13 mouse cellular contexts compared by ENCODE assay signal in the genomic region with DNA sequence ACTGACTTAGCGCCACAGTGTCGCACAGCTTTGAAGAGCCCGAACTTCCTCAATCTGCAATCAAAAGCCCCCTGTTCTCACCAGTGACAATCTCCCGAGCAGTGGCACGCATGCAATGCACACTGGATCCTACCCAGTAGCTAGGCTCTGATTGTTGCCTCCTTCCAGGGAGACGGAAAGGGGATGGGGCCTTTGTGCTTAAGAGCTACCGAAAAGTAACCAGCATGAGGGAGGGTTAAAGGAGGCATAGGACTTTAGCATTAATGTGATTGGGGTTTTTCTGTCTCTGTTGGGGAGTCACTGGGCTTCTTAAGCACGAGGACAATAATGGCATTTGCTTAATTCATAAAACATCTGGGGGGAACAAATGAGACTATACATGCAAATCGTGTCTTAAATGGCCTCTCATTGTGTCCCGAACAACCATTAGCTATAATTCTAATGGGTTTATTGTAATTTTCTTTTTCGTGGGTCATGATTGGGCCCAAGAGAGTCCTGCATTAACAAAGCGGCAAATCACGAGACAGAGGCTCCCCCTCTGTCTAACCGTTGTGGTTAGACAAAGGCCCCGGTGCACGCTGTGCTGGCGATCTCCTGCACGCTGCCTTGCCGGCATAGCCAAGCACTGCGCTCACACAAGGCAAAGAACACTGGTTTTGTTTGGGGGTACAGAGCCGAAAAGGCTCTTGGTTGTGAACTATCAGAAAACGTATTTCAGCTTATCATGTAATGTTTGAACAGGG.
DNase-seq lines count a peak whose midpoint lies in the region; ATAC-seq and TF ChIP-seq lines count a peak whose summit lies in the region.
"Had no signal": no experiment of that assay in that cellular context is flagged by ENCODE, and none has a peak within 500 bp of the region (broad histone marks: within the 10 kb centered on the region; RNA-seq: fewer than 3 reads in every experiment).

No protein-coding gene starts in this region.

- H3K9me3 ChIP-seq in ES-Bruce4 (replicated peaks; ENCODE audit: control insufficient read depth, insufficient read depth, low read length, poor library complexity, severe bottlenecking), result no peaks in the 10 kb centered on the region
- H3K9me3 ChIP-seq in embryonic facial prominence, embryonic 14.5 days (ENCODE audit: control insufficient read depth, low read length), result no peaks in the 10 kb centered on the region
- no peaks in the 10 kb centered on the region for H3K9me3 ChIP-seq in hindbrain, embryonic 13.5 days
- H3K9me3 ChIP-seq in midbrain, embryonic 16.5 days (replicated peaks; ENCODE audit: control insufficient read depth, low read length, poor library complexity, severe bottlenecking), result no peaks in the 10 kb centered on the region
- H3K9me3 ChIP-seq: embryonic facial prominence, embryonic 12.5 days; kidney, embryonic 15.5 days; limb, embryonic 15.5 days had no signal

- no peak for DNase-seq in embryonic facial prominence, embryonic 14.5 days (ENCODE audit: low spot score)
- DNase-seq in T-cell, adult 2 months (ENCODE audit: low spot score), result no peak
- DNase-seq in kidney, postnatal 14 days, result no peak
- DNase-seq in layer of hippocampus, adult 8-10 months (ENCODE audit: low spot score in 2 of 2), result no peak
- DNase-seq in cerebellum, adult 11-12 months, result no peak
- DNase-seq: adrenal gland, adult 2 months; thymus, adult 2 months had no signal

- no peak for TF ChIP-seq CTCF in ES-Bruce4 (IDR thresholded peaks at IDR 0.05; ENCODE audit: low read depth, low read length)

- no peak for TF ChIP-seq POLR2A in ES-Bruce4 (IDR thresholded peaks at IDR 0.05; ENCODE audit: insufficient read depth, low read length)

- 0 out of 2 replicates have a peak, but pooled peaks have one; percentile 8 for TF ChIP-seq EP300 in ES-Bruce4 (IDR thresholded peaks at IDR 0.05; ENCODE audit: insufficient read depth, low read depth, low read length)

- no peak overlapping the region for H3K9ac ChIP-seq in ES-Bruce4 (ENCODE audit: low read depth, poor library complexity, severe bottlenecking)
- no peak overlapping the region for H3K9ac ChIP-seq in embryonic facial prominence, embryonic 14.5 days (ENCODE audit: low read depth, low read length)
- H3K9ac ChIP-seq in hindbrain, embryonic 13.5 days, result peak overlapping the region; percentile 35; the same call in 1 of the 2 replicates
- peak overlapping the region; percentile 33; the same call in 1 of the 2 replicates for H3K9ac ChIP-seq in midbrain, embryonic 16.5 days (ENCODE audit: low read depth, low read length)
- H3K9ac ChIP-seq: embryonic facial prominence, embryonic 12.5 days; kidney, embryonic 15.5 days; limb, embryonic 15.5 days had no signal

- no peaks in the 10 kb centered on the region for H3K27me3 ChIP-seq in ES-Bruce4 (ENCODE audit: control insufficient read depth, insufficient read depth, low read length, poor library complexity, severe bottlenecking)
- H3K27me3 ChIP-seq in embryonic facial prominence, embryonic 14.5 days (replicated peaks; ENCODE audit: control insufficient read depth, insufficient read depth, low read length), result no peaks in the 10 kb centered on the region
- H3K27me3 ChIP-seq in hindbrain, embryonic 13.5 days, result no peaks in the 10 kb centered on the region
- no peaks in the 10 kb centered on the region for H3K27me3 ChIP-seq in midbrain, embryonic 16.5 days (ENCODE audit: control insufficient read depth, insufficient read depth, low read depth, low read length)
- H3K27me3 ChIP-seq: embryonic facial prominence, embryonic 12.5 days; kidney, embryonic 15.5 days; limb, embryonic 15.5 days had no signal

- no peaks in the 10 kb centered on the region for H3K4me1 ChIP-seq in ES-Bruce4 (ENCODE audit: control insufficient read depth, insufficient read depth, low read length)
- no peaks in the 10 kb centered on the region for H3K4me1 ChIP-seq in embryonic facial prominence, embryonic 14.5 days (ENCODE audit: control insufficient read depth, insufficient read depth, low read length)
- peaks cover 40% of the 10 kb centered on the region for H3K4me1 ChIP-seq in hindbrain, embryonic 13.5 days (replicated peaks)
- H3K4me1 ChIP-seq in midbrain, embryonic 16.5 days (ENCODE audit: control insufficient read depth, insufficient read depth, low read length), result peaks cover 36% of the 10 kb centered on the region
- H3K4me1 ChIP-seq: embryonic facial prominence, embryonic 12.5 days; kidney, embryonic 15.5 days; limb, embryonic 15.5 days had no signal

- H3K4me2 ChIP-seq in embryonic facial prominence, embryonic 14.5 days (ENCODE audit: low read depth, low read length), result no peak overlapping the region
- peak overlapping the region; percentile 8; the same call in 1 of the 2 replicates for H3K4me2 ChIP-seq in hindbrain, embryonic 13.5 days
- H3K4me2 ChIP-seq in midbrain, embryonic 16.5 days (ENCODE audit: low read length), result peak overlapping the region; percentile 27
- H3K4me2 ChIP-seq: embryonic facial prominence, embryonic 12.5 days; kidney, embryonic 15.5 days; limb, embryonic 15.5 days had no signal

- H3K27ac ChIP-seq in ES-Bruce4 (ENCODE audit: insufficient read depth, low read length), result no peak overlapping the region
- no peak overlapping the region for H3K27ac ChIP-seq in embryonic facial prominence, embryonic 14.5 days (replicated peaks; ENCODE audit: low read depth, low read length)
- peak overlapping the region; percentile 91 for H3K27ac ChIP-seq in hindbrain, embryonic 13.5 days
- peak overlapping the region; percentile 71 for H3K27ac ChIP-seq in midbrain, embryonic 16.5 days (ENCODE audit: low read length)
- H3K27ac ChIP-seq: kidney, embryonic 15.5 days; limb, embryonic 15.5 days had no signal

- H3K36me3 ChIP-seq in ES-Bruce4 (ENCODE audit: control insufficient read depth, insufficient read depth, low read length, poor library complexity, severe bottlenecking), result no peaks in the 10 kb centered on the region
- H3K36me3 ChIP-seq in embryonic facial prominence, embryonic 14.5 days (ENCODE audit: control insufficient read depth, insufficient read depth, low read length), result no peaks in the 10 kb centered on the region
- H3K36me3 ChIP-seq in hindbrain, embryonic 13.5 days, result no peaks in the 10 kb centered on the region
- H3K36me3 ChIP-seq in midbrain, embryonic 16.5 days (ENCODE audit: control insufficient read depth, insufficient read depth, low read length), result no peaks in the 10 kb centered on the region
- H3K36me3 ChIP-seq: embryonic facial prominence, embryonic 12.5 days; kidney, embryonic 15.5 days; limb, embryonic 15.5 days had no signal

- 67% methylated on average over 22 of the region's 22 CpGs for WGBS in embryonic facial prominence, embryonic 14.5 days
- 27% methylated on average over 22 of the region's 22 CpGs for WGBS in hindbrain, embryonic 13.5 days
- WGBS in midbrain, embryonic 16.5 days, result 18% methylated on average over 22 of the region's 22 CpGs

- ATAC-seq in embryonic facial prominence, embryonic 14.5 days (ENCODE audit: low read depth), result peak; percentile 57; the same call in 1 of the 2 replicates
- peak; percentile 91 for ATAC-seq in hindbrain, embryonic 13.5 days (ENCODE audit: low FRiP score)
- ATAC-seq in midbrain, embryonic 16.5 days, result peak; percentile 76

- no peak overlapping the region for H3K4me3 ChIP-seq in ES-Bruce4 (ENCODE audit: low read depth, low read length)
- no peak overlapping the region for H3K4me3 ChIP-seq in embryonic facial prominence, embryonic 14.5 days (ENCODE audit: low read depth, low read length)
- H3K4me3 ChIP-seq in hindbrain, embryonic 13.5 days, result no peak overlapping the region
- H3K4me3 ChIP-seq in midbrain, embryonic 16.5 days (ENCODE audit: low read depth, low read length), result no peak overlapping the region
- H3K4me3 ChIP-seq: embryonic facial prominence, embryonic 12.5 days; kidney, embryonic 15.5 days; limb, embryonic 15.5 days had no signal

Comparison
In these comparisons a context has a peak if more than half of its experiments do, and no peak if none do; other contexts are left out.
1. H3K27ac ChIP-seq: peak in hindbrain, embryonic 13.5 days (single experiment) and midbrain, embryonic 16.5 days (single experiment); none in ES-Bruce4 (single experiment) and embryonic facial prominence, embryonic 14.5 days (single experiment).
2. H3K9ac ChIP-seq: peak in hindbrain, embryonic 13.5 days (single experiment) and midbrain, embryonic 16.5 days (single experiment); none in ES-Bruce4 (single experiment) and embryonic facial prominence, embryonic 14.5 days (single experiment).
3. Peak in every context shown above with its lines, with median percentiles within 50 percentile points of each other: ATAC-seq.